Mouse (Mus musculus): ENCODE measurements at regions not wholly inside any gene's neighbourhood (a gene's known extent, or its start where the extent isn't known, plus 50 kb on each side); places are given as distances from the start of the nearest gene placed in this dataset.

- Histone ChIP-seq H3K36me3 (no peaks in the 10 kb centered on the region), H3K27ac (replicated peaks) (no peak overlapping the region), H3K4me1 (no peaks in the 10 kb centered on the region), H3K27me3 (no peaks in the 10 kb centered on the region), H3K4me3 (no peak overlapping the region), H3K9ac (replicated peaks) (no peak overlapping the region), H3K9me3 (no peaks in the 10 kb centered on the region), H3K4me2 (replicated peaks) (no peak overlapping the region)
- no peak for ATAC-seq (ENCODE audit: low FRiP score, low read depth)
- WGBS, result 87% methylated on average over 17 of the region's 17 CpGs
Observed at GRCm38 (mm10) chr5:119167718-119168117, 502.8 kb upstream of the Tbx3 start.

GRCm38 (mm10) chr5:119169274-119169673, 501.2 kb upstream of the Tbx3 start:
- Histone ChIP-seq H3K9me3 (no peaks in the 10 kb centered on the region), H3K27me3 (no peaks in the 10 kb centered on the region), H3K4me2 (replicated peaks) (no peak overlapping the region), H3K9ac (replicated peaks) (no peak overlapping the region), H3K4me3 (no peak overlapping the region), H3K4me1 (no peaks in the 10 kb centered on the region), H3K36me3 (no peaks in the 10 kb centered on the region), H3K27ac (replicated peaks) (no peak overlapping the region)
- WGBS, result 93% methylated on average over 7 of the region's 7 CpGs
- no peak for ATAC-seq (ENCODE audit: low FRiP score, low read depth)

DNA sequence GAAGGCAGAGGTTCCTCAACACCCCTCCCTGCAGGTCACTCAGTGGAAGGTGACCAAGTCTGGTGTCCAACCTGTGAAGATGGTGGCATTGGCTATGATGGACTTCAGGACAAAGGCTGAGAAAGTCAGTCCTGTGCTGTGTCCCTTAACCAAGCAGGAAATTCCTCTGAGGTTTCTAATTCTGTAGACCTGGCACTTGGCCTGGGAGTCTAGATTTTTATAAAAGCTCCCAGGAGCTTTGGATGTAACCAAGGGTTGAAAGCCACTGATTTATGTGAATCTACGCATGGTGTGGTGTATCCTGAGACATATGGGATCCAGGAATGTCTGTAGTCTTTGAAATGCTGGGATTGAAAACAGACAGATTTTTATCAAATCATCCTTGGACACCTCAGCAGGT, 498.8 kb upstream of the Tbx3 start:
- no peak overlapping the region for H3K4me3 ChIP-seq
- no peaks in the 10 kb centered on the region for H3K9me3 ChIP-seq
- no peaks in the 10 kb centered on the region for H3K36me3 ChIP-seq
- no peak for ATAC-seq (ENCODE audit: low FRiP score, low read depth)
- no peak overlapping the region for H3K9ac ChIP-seq (replicated peaks)
- no peak overlapping the region for H3K27ac ChIP-seq (replicated peaks)
- 88% methylated on average over 1 of the region's 1 CpGs for WGBS
- no peaks in the 10 kb centered on the region for H3K4me1 ChIP-seq
- H3K27me3 ChIP-seq, result no peaks in the 10 kb centered on the region
- H3K4me2 ChIP-seq (replicated peaks), result no peak overlapping the region

DNA sequence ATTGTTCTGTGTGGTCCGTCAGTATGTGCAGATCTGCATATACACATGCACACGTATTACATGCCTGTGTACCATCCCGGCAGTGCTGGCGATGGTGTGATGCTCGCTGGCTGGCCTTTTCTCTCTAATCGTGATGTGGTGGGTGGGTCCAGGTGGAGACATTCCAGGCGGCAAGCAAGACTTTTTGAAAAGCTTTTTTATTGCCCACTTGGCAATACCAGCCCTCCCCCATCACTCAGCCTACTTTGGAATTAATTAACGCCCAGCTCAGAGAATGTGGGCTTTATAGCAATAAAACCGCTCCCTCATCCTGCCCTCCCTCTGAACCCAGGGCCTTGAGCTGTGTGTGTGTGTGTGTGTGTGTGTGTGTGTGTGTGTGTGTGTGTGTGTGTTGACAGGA, 491.7 kb upstream of the Tbx3 start:
- 76% methylated on average over 9 of the region's 9 CpGs for WGBS
- H3K9me3 ChIP-seq, result no peaks in the 10 kb centered on the region
- H3K9ac ChIP-seq (replicated peaks), result no peak overlapping the region
- no peak overlapping the region for H3K4me2 ChIP-seq (replicated peaks)
- H3K36me3 ChIP-seq, result no peaks in the 10 kb centered on the region
- no peak overlapping the region for H3K4me3 ChIP-seq
- H3K27ac ChIP-seq (replicated peaks), result no peak overlapping the region
- H3K27me3 ChIP-seq, result no peaks in the 10 kb centered on the region
- no peak for ATAC-seq (ENCODE audit: low FRiP score, low read depth)
- no peaks in the 10 kb centered on the region for H3K4me1 ChIP-seq

DNA sequence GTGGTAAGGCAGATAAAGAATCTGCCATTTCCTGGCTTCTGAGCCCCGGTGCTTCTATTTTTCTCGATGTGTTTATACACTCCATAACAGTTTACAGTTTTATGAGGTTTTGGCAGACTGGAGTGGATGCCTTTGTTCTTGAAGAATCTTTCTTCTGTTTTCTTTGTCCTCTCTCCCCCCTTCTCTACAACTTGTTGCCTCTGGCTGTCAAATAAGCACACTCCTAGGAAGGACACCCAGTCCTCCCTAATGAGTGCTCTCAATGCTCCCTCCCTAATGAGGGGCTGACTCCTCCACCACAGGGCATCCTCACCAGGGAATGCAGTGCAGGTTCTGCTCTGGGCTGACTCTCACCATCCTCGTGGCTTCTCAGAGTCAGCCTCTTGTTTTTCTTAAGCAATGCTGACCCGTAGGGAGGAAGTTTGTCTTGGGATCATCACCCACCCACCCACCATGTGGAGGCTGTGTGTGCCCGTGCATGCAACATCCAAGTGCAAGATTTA, 486.9 kb upstream of the Tbx3 start:
- Histone ChIP-seq H3K9me3 (no peaks in the 10 kb centered on the region), H3K9ac (replicated peaks) (no peak overlapping the region), H3K36me3 (no peaks in the 10 kb centered on the region), H3K4me1 (no peaks in the 10 kb centered on the region), H3K4me2 (replicated peaks) (no peak overlapping the region), H3K4me3 (no peak overlapping the region), H3K27ac (replicated peaks) (no peak overlapping the region), H3K27me3 (no peaks in the 10 kb centered on the region)
- ATAC-seq (ENCODE audit: low FRiP score, low read depth), result no peak
- 77% methylated on average over 5 of the region's 5 CpGs for WGBS

GRCm38 (mm10) chr5:119186611-119187010, 483.9 kb upstream of the Tbx3 start:
- H3K9ac ChIP-seq (replicated peaks), result no peak overlapping the region
- no peaks in the 10 kb centered on the region for H3K4me1 ChIP-seq
- 58% methylated on average over 3 of the region's 3 CpGs for WGBS
- no peak overlapping the region for H3K4me2 ChIP-seq (replicated peaks)
- no peak overlapping the region for H3K4me3 ChIP-seq
- no peak for ATAC-seq (ENCODE audit: low FRiP score, low read depth)
- H3K36me3 ChIP-seq, result no peaks in the 10 kb centered on the region
- no peaks in the 10 kb centered on the region for H3K27me3 ChIP-seq
- no peak overlapping the region for H3K27ac ChIP-seq (replicated peaks)
- peaks cover 3% of the 10 kb centered on the region; the same call in 1 of the 2 replicates for H3K9me3 ChIP-seq

DNA sequence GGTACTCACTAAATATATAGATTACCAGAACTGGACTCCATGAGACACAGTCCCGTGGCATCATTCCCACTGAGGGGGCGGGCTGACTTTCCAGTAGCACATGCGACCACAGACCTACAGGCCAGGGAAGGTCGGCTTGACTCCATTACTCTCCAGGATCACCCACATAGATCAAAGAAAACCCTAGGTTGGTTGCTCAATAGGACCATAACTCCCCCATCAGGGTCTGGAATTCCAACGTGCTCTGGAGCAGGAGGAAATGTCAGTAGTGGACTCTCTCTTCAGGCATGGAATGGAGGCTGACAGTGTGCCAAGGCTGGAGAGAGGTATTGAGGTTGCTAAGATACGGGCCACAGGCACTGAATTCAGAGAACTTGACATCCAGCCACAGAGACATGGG, 482.0 kb upstream of the Tbx3 start:
- Histone ChIP-seq H3K4me3 (no peak overlapping the region), H3K4me1 (no peaks in the 10 kb centered on the region)
- 44% methylated on average over 6 of the region's 6 CpGs for WGBS

GRCm38 (mm10) chr5:119193699-119194681, 476.5 kb upstream of the Tbx3 start:
- H3K4me3 ChIP-seq, result no peak overlapping the region
- H3K27ac ChIP-seq (replicated peaks), result no peak overlapping the region
- ATAC-seq (ENCODE audit: low FRiP score, low read depth), result no peak
- H3K9me3 ChIP-seq, result peaks cover 3% of the 10 kb centered on the region; the same call in 1 of the 2 replicates
- no peak overlapping the region for H3K4me2 ChIP-seq (replicated peaks)
- H3K4me1 ChIP-seq, result no peaks in the 10 kb centered on the region
- H3K27me3 ChIP-seq, result no peaks in the 10 kb centered on the region
- no peak overlapping the region for H3K9ac ChIP-seq (replicated peaks)
- WGBS, result 56% methylated on average over 21 of the region's 21 CpGs
- H3K36me3 ChIP-seq, result no peaks in the 10 kb centered on the region

More for the DNA sequence above, 482.0 kb upstream of the Tbx3 start:
- Histone ChIP-seq H3K27ac (replicated peaks) (no peak overlapping the region), H3K27me3 (no peaks in the 10 kb centered on the region), H3K9ac (replicated peaks) (no peak overlapping the region), H3K9me3 (peaks cover 3% of the 10 kb centered on the region; the same call in 1 of the 2 replicates), H3K4me2 (replicated peaks) (no peak overlapping the region), H3K36me3 (no peaks in the 10 kb centered on the region)
- ATAC-seq (ENCODE audit: low FRiP score, low read depth), result no peak

DNA sequence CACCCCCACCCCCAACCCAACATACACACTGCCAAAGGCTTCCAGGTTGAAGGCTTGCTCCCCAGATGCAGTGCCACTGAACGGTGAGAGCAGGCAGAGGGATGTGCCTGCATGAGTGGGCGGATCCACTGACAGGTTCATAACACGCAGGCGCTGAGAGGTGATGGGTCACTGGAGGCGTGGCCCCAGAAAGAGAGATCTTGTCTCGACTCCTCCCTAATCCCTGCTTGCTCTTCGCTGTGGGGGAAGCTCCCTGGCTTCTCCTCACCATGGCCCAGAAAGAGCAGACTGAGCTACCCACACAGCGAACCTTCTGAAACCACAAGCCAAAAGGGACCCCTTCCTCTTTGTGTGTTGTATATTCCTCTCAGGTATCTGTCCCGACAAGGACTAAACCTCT, 470.6 kb upstream of the Tbx3 start:
- no peaks in the 10 kb centered on the region for H3K9me3 ChIP-seq
- no peaks in the 10 kb centered on the region; the same call in 1 of the 2 replicates for H3K27me3 ChIP-seq
- H3K4me2 ChIP-seq (replicated peaks), result no peak overlapping the region
- no peaks in the 10 kb centered on the region for H3K4me1 ChIP-seq
- H3K27ac ChIP-seq (replicated peaks), result no peak overlapping the region
- ATAC-seq (ENCODE audit: low FRiP score, low read depth), result no peak
- no peak overlapping the region for H3K4me3 ChIP-seq
- H3K9ac ChIP-seq (replicated peaks), result no peak overlapping the region
- H3K36me3 ChIP-seq, result no peaks in the 10 kb centered on the region
- 49% methylated on average over 9 of the region's 9 CpGs for WGBS

GRCm38 (mm10) chr5:119201251-119201650, 469.2 kb upstream of the Tbx3 start:
- Histone ChIP-seq H3K27ac (replicated peaks) (no peak overlapping the region), H3K27me3 (no peaks in the 10 kb centered on the region; the same call in 1 of the 2 replicates), H3K4me1 (no peaks in the 10 kb centered on the region), H3K4me3 (no peak overlapping the region), H3K9me3 (no peaks in the 10 kb centered on the region), H3K9ac (replicated peaks) (no peak overlapping the region), H3K36me3 (no peaks in the 10 kb centered on the region), H3K4me2 (replicated peaks) (no peak overlapping the region)
- WGBS, result 81% methylated on average over 8 of the region's 8 CpGs
- ATAC-seq (ENCODE audit: low FRiP score, low read depth), result no peak

- H3K27me3 ChIP-seq, result no peaks in the 10 kb centered on the region; the same call in 1 of the 2 replicates
- H3K36me3 ChIP-seq, result no peaks in the 10 kb centered on the region
- H3K4me1 ChIP-seq, result no peaks in the 10 kb centered on the region
- no peaks in the 10 kb centered on the region for H3K9me3 ChIP-seq
- H3K27ac ChIP-seq (replicated peaks), result no peak overlapping the region
- no peak overlapping the region for H3K9ac ChIP-seq (replicated peaks)
- no peak overlapping the region for H3K4me3 ChIP-seq
- 77% methylated on average over 2 of the region's 2 CpGs for WGBS
- H3K4me2 ChIP-seq (replicated peaks), result no peak overlapping the region
- no peak for ATAC-seq (ENCODE audit: low FRiP score, low read depth)
Observed at GRCm38 (mm10) chr5:119204736-119205135, 465.7 kb upstream of the Tbx3 start.

- ATAC-seq (ENCODE audit: low FRiP score, low read depth), result no peak
- Histone ChIP-seq H3K4me2 (replicated peaks) (no peak overlapping the region), H3K9me3 (peaks cover 5% of the 10 kb centered on the region; the same call in 1 of the 2 replicates), H3K27ac (replicated peaks) (no peak overlapping the region), H3K4me3 (no peak overlapping the region), H3K27me3 (no peaks in the 10 kb centered on the region), H3K4me1 (no peaks in the 10 kb centered on the region), H3K36me3 (no peaks in the 10 kb centered on the region), H3K9ac (replicated peaks) (no peak overlapping the region)
- 83% methylated on average over 13 of the region's 13 CpGs for WGBS
Observed at GRCm38 (mm10) chr5:119208077-119208476, 462.4 kb upstream of the Tbx3 start.

All from midbrain, embryonic 12.5 days (tissue).